Mouse (Mus musculus) neural tube, embryonic 10.5 days (tissue): ENCODE data around the gene Lgals1.

ENCODE experiments used
- DNase-seq: peaks from one replicate; pipeline ENCODE4 v3.0.0-alpha.2; 2017; ENCODE audit warnings: low spot score; ENCODE audit errors: extremely low spot score

Lgals1 gene

GRCm38 (mm10) chr15:78908982-78909381 lies 17.5 kb upstream of the Lgals1 start:
- DNase-seq = no peak

GRCm38 (mm10) chr15:78912040-78912439 lies 14.5 kb upstream of the Lgals1 start:
- no peak for DNase-seq

GRCm38 (mm10) chr15:78913632-78914090 lies 12.9 kb upstream of the Lgals1 start, which contains the start of gene Pdxp:
Pdxp (plus strand) TSS chr15:78913919.
- peak; percentile 96 for DNase-seq

- DNase-seq = peak; percentile 59
Observed at GRCm38 (mm10) chr15:78914091-78914822, 12.3 kb upstream of the Lgals1 start.

- no peak for DNase-seq
Observed at GRCm38 (mm10) chr15:78914823-78915659, 11.5 kb upstream of the Lgals1 start.

GRCm38 (mm10) chr15:78915660-78916017 lies 10.9 kb upstream of the Lgals1 start:
- peak; percentile 66 for DNase-seq

GRCm38 (mm10) chr15:78916052-78916826 lies 10.3 kb upstream of the Lgals1 start:
- DNase-seq = no peak

- DNase-seq = no peak
Observed at GRCm38 (mm10) chr15:78918126-78918525, 8.4 kb upstream of the Lgals1 start.

- no peak for DNase-seq
Observed at GRCm38 (mm10) chr15:78919914-78920313, 6.6 kb upstream of the Lgals1 start.

GRCm38 (mm10) chr15:78922700-78923099 lies 3.8 kb upstream of the Lgals1 start:
- no peak for DNase-seq

- DNase-seq = no peak
Observed at GRCm38 (mm10) chr15:78923585-78923984, 2.9 kb upstream of the Lgals1 start.

GRCm38 (mm10) chr15:78925129-78925528 lies 1.4 kb upstream of the Lgals1 start:
- DNase-seq = no peak

GRCm38 (mm10) chr15:78927021-78927787 lies 679 bp downstream of the Lgals1 start:
- peak; percentile 42 for DNase-seq

GRCm38 (mm10) chr15:78927788-78928457 lies 1.4 kb downstream of the Lgals1 start:
- peak; percentile 87 for DNase-seq

- DNase-seq = no peak
Observed at GRCm38 (mm10) chr15:78928539-78928938, 2.0 kb downstream of the Lgals1 start.

GRCm38 (mm10) chr15:78930192-78930706 lies 3.7 kb downstream of the Lgals1 start:
- no peak for DNase-seq

GRCm38 (mm10) chr15:78930801-78931426 lies 4.4 kb downstream of the Lgals1 start:
- no peak for DNase-seq

GRCm38 (mm10) chr15:78931577-78931976 lies 5.1 kb downstream of the Lgals1 start:
- no peak for DNase-seq

- DNase-seq = peak; percentile 92
Observed at GRCm38 (mm10) chr15:78934784-78935320, 8.3 kb downstream of the Lgals1 start, which contains the start of gene Nol12. Nol12 (plus strand) TSS chr15:78934933.
